Mouse (Mus musculus): ENCODE measurements around the gene Ccdc15.

Ccdc15 gene

DNA sequence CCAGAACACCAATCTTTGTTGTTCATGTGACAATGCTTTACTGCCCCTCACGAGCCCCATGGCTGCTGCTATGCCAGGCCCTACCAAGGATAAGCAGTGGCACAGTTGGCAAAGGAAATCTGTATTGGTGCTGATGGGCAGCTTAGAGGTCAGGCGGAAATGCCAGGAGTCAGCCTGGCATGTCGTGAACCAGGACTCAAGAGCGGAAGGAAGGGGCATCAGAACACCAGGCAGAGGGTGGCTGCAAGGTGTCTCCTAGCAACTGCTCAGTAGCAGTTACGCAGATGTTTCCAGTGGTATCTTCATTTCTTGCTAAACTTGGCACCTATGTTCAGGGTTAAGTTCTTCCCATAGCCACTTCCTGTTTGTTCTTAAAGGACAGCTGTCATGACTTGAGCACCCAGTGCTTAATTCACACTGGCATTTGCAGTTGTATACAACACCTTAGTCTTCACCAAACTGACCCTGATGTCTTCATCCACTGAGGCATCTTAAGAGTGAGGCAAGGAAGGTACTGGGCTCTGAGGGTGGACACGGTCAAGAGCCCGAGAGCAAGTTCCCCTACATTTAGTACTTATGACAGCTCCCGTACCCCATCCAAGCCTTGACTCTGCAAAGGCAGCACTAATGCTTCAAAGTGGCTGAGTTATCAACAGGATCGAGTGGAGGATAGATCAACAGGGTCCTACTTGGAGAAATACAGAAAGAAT is 117.6 kb downstream of the Ccdc15 start:
- DNase-seq: no peak

GRCm38 (mm10) chr9:37229880-37230325 is 118.3 kb downstream of the Ccdc15 start:
- DNase-seq: peak in 1 of 2 experiments; percentile 66

Measured in lung, postnatal 4 days (tissue).